Mouse (Mus musculus): ENCODE measurements around the gene Lrch2. TPM values are rescaled to one million over a fixed set of nuclear protein-coding genes. Genes with fewer than 3 reads are reported as not detected.

The Lrch2 gene
- polyA plus RNA-seq, 1 experiment from 2014 or later = 7.6 TPM

DNA sequence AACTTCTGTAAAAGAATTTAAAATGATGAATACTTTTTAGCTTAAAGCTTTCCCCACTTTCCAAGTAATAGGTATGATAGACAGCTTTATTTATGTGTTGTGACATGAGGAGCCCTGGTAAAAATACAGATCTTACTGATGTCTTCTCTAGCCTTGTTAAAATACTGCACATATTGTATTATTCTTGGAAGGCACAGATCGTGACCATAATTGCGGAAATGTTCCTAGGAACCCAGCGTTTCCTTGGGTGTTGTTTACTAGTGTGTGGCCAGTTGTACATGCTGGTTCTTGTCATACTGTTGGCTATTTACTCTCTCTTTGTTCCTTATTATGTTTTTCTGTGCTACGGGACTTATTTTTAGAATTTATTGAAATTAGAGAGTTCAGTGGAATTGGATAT, 110.5 kb downstream of the Lrch2 start:
- WGBS = 82% methylated on average over 4 of the region's 4 CpGs
- no peaks in the 10 kb centered on the region for H3K36me3 ChIP-seq (ENCODE audit: control insufficient read depth, insufficient read depth, low read length)
- no peak overlapping the region for H3K27ac ChIP-seq (ENCODE audit: low read depth, low read length)
- H3K4me1 ChIP-seq (ENCODE audit: control insufficient read depth, insufficient read depth, low read depth, low read length) = no peaks in the 10 kb centered on the region
- no peaks in the 10 kb centered on the region for H3K9me3 ChIP-seq (ENCODE audit: control insufficient read depth, low read length)
- ATAC-seq = no peak
- no peak overlapping the region for H3K4me3 ChIP-seq (ENCODE audit: low read length)
- no peaks in the 10 kb centered on the region for H3K27me3 ChIP-seq (replicated peaks; ENCODE audit: control insufficient read depth, insufficient read depth, low read length)
- H3K4me2 ChIP-seq (ENCODE audit: low read length) = no peak overlapping the region
- H3K9ac ChIP-seq (ENCODE audit: low read depth, low read length) = no peak overlapping the region

DNA sequence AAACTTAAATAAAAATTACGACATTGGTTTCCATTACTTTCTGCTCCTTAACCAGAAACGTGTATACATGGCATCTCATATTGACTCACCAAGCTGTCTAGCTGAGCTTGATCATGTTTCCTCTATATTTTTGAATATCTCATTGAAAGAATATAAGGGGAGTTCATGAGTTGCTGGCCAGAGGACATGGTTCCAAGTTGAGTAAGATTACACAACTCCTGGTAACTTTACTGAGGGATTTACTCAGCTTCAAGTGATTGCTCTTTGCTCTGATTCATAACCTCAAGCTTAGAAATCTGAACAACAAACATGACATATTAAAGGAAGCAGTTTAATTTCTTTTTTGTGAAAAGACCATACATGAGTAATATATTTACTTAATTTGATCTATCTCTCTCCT, 118.5 kb downstream of the Lrch2 start:
- no peak overlapping the region for H3K4me2 ChIP-seq (ENCODE audit: low read length)
- H3K4me1 ChIP-seq (ENCODE audit: control insufficient read depth, insufficient read depth, low read depth, low read length) = no peaks in the 10 kb centered on the region
- ATAC-seq = no peak
- WGBS = 85% methylated on average over 2 of the region's 2 CpGs
- no peaks in the 10 kb centered on the region for H3K27me3 ChIP-seq (replicated peaks; ENCODE audit: control insufficient read depth, insufficient read depth, low read length)
- no peak overlapping the region for H3K9ac ChIP-seq (ENCODE audit: low read depth, low read length)
- no peak overlapping the region for H3K4me3 ChIP-seq (ENCODE audit: low read length)
- H3K9me3 ChIP-seq (ENCODE audit: control insufficient read depth, low read length) = no peaks in the 10 kb centered on the region
- no peaks in the 10 kb centered on the region for H3K36me3 ChIP-seq (ENCODE audit: control insufficient read depth, insufficient read depth, low read length)
- no peak overlapping the region for H3K27ac ChIP-seq (ENCODE audit: low read depth, low read length)

DNA sequence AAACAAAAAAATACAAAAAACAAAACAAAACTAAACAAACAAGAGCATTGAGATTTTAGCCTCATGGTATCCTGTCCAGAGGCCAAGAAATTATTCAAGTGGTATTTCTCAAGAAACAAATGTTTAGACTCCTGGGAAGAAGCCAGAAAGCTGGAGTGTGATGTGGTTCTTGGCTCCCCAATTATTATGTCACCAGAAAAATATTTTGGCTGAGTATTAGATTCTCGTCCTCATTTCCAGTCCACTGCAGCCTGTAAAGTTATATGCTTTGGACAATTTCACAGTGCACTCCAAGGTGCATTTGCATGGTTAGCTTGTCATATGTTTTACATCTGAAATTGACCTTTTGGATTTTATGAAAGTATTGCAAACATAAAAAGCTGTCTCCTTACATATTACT, 124.1 kb downstream of the Lrch2 start:
- H3K4me1 ChIP-seq (ENCODE audit: control insufficient read depth, insufficient read depth, low read depth, low read length) = no peaks in the 10 kb centered on the region
- no peaks in the 10 kb centered on the region for H3K9me3 ChIP-seq (ENCODE audit: control insufficient read depth, low read length)
- H3K4me3 ChIP-seq (ENCODE audit: low read length) = no peak overlapping the region
- no peak overlapping the region for H3K4me2 ChIP-seq (ENCODE audit: low read length)
- ATAC-seq = no peak
- H3K27ac ChIP-seq (ENCODE audit: low read depth, low read length) = no peak overlapping the region
- 67% methylated on average over 1 of the region's 1 CpGs for WGBS
- no peaks in the 10 kb centered on the region for H3K36me3 ChIP-seq (ENCODE audit: control insufficient read depth, insufficient read depth, low read length)
- H3K9ac ChIP-seq (ENCODE audit: low read depth, low read length) = no peak overlapping the region
- no peaks in the 10 kb centered on the region for H3K27me3 ChIP-seq (replicated peaks; ENCODE audit: control insufficient read depth, insufficient read depth, low read length)

DNA sequence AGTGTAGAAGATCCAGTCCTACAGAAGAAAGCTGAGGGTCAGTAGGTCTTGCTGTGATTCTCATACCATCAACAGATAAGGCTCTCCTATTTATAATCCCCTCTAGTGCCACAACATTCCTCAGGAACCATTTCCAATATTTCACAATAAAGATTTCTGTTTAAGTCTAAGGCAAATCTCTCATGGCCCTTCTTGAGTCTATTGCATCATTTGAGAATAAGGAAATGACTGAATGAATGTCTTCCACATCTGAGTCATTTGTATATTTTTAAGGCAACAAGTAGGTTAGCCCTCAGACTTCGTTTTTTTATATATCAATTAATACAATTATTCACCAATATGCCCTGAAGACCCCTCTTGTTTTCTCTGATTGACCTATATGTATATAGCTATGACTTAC, 124.8 kb downstream of the Lrch2 start, which contains the start of gene Il13ra2:
Gene Il13ra2, minus strand, starts transcription at position 64 of the 400 bp plus-strand sequence.
- no peak within 1 kb of the TSS for H3K9ac ChIP-seq (ENCODE audit: low read depth, low read length)
- no peak within 1 kb of the TSS for H3K4me3 ChIP-seq (ENCODE audit: low read length)
- H3K36me3 ChIP-seq (ENCODE audit: control insufficient read depth, insufficient read depth, low read length) = no peaks in the 10 kb centered on the region
- no peaks in the 10 kb centered on the region for H3K27me3 ChIP-seq (replicated peaks; ENCODE audit: control insufficient read depth, insufficient read depth, low read length)
- H3K27ac ChIP-seq (ENCODE audit: low read depth, low read length) = no peak within 1 kb of the TSS
- no peak within 1 kb of the TSS for H3K4me2 ChIP-seq (ENCODE audit: low read length)
- WGBS = 54% methylated on average over 1 of the region's 1 CpGs
- H3K9me3 ChIP-seq (ENCODE audit: control insufficient read depth, low read length) = no peaks in the 10 kb centered on the region
- no peak for ATAC-seq
- H3K4me1 ChIP-seq (ENCODE audit: control insufficient read depth, insufficient read depth, low read depth, low read length) = no peaks in the 10 kb centered on the region

Other genes starting within 250 kb of the Lrch2 start
- gene Il13ra2, start 124.9 kb downstream of the Lrch2 start, polyA plus RNA-seq (2015; fragmentation: Nextera tagmentation; extraction: Ambion mirVana) = 0.26 and 0.39 TPM in 2 replicates
- not detected in 2 replicates for gene Vmn1r239-ps, start 100.4 kb downstream of the Lrch2 start, polyA plus RNA-seq (2015; fragmentation: Nextera tagmentation; extraction: Ambion mirVana)
- gene Gm15128, start 211.9 kb upstream of the Lrch2 start, polyA plus RNA-seq (2015; fragmentation: Nextera tagmentation; extraction: Ambion mirVana) = not detected in 2 replicates

Data from hindbrain, embryonic 16.5 days (tissue).